Mouse (Mus musculus) intestine, embryonic 14.5 days (tissue): ENCODE measurements around the gene Hsd3b4. TPM values are rescaled to one million over a fixed set of nuclear protein-coding genes. Genes with fewer than 3 reads are reported as not detected.
"Not testable (repeated sequence)": the region's sequence is repeated elsewhere in the genome, so short reads cannot be mapped to it uniquely, and the experiment has no call there.

Source experiments
- ATAC-seq: fragments of 200-750 bp; cut with Nextera tagmentation; replicated peaks from 2 replicates; pipeline ENCODE4 v1.8.0; 2017; ENCODE audit warnings: low read depth, moderate number of reproducible peaks, moderate TSS enrichment, moderate library complexity; ENCODE audit not compliant: low FRiP score, low TSS enrichment
- DNase-seq: peaks from one replicate; pipeline ENCODE4 v3.0.0-alpha.2; 2018; ENCODE audit warnings: low spot score
- H3K27ac ChIP-seq: fragments of 300-500 bp; sonication (generic); 2 replicates; pipeline ENCODE4 v1.5.1; 2014; ENCODE audit warnings: low read depth, mild to moderate bottlenecking, control low read depth
- H3K27me3 ChIP-seq: fragments of 300-500 bp; sonication (generic); replicated peaks from 2 replicates; pipeline ENCODE4 v1.6.1; 2014; ENCODE audit warnings: low read length, control low read depth; ENCODE audit not compliant: control insufficient read depth, insufficient read depth
- H3K36me3 ChIP-seq: fragments of 300-500 bp; sonication (generic); 2 replicates; pipeline ENCODE4 v1.6.1; 2014; ENCODE audit warnings: low read length, control low read depth; ENCODE audit not compliant: control insufficient read depth, insufficient read depth
- H3K4me1 ChIP-seq: fragments of 300-500 bp; sonication (generic); replicated peaks from 2 replicates; pipeline ENCODE4 v1.6.1; 2014; ENCODE audit warnings: low read length, control low read depth, mixed read lengths; ENCODE audit not compliant: control insufficient read depth, insufficient read depth
- H3K4me2 ChIP-seq: fragments of 300-500 bp; sonication (generic); 2 replicates; pipeline ENCODE4 v1.6.1; 2014; ENCODE audit warnings: low read length
- H3K4me3 ChIP-seq: fragments of 300-500 bp; sonication (generic); 2 replicates; pipeline ENCODE4 v1.5.1; 2014; ENCODE audit warnings: low read depth, low read length, control low read depth, mixed read lengths
- H3K9ac ChIP-seq: fragments of 300-500 bp; sonication (generic); 2 replicates; pipeline ENCODE4 v1.6.1; 2014; ENCODE audit warnings: mild to moderate bottlenecking, low read length
- H3K9me3 ChIP-seq: fragments of 300-500 bp; sonication (generic); 2 replicates; pipeline ENCODE4 v1.6.1; 2016; ENCODE audit warnings: low read length, control low read depth; ENCODE audit not compliant: control insufficient read depth
- WGBS: fragments of 180-500 bp; shearing (Covaris S2); extraction: QIAGEN DNeasy Blood & Tissue Kit; methylation state at CpG from one replicate; pipeline ENCODE4 v1.1.7; 2014; 5-methylcytosine and 5-hydroxymethylcytosine counted together
- polyA plus RNA-seq: library from polyadenylated mRNA; unstranded; fragments of >200 nt; fragmentation: Nextera tagmentation; extraction: Ambion mirVana; gene quantifications from 2 replicates; pipeline ENCODE4 v1.2.1, GENCODE M21; 2014

Gene Hsd3b4
- polyA plus RNA-seq, 1 experiment from 2014 or later: not detected

DNA sequence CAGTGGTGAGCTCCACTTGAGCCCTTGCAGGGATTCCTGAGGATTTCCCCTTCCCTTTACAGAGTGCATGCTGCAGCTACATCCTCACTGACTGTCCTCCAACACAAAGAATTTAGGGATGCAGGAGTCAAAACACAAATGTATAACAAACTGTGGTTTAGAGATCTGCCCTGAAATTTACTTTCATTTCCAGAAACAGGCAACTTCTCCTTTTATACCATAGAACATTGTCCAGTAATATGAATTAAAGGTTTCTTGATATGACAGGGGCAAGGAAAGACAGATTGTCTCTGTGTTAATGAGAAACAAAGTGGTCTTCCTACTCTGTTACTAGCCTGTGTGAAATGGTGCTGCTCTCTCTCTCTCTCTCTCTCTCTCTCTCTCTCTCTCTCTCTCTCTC lies 12.9 kb downstream of the Hsd3b4 start:
- H3K4me1 ChIP-seq, H3K4me3 ChIP-seq, H3K27me3 ChIP-seq, H3K27ac ChIP-seq, DNase-seq, H3K36me3 ChIP-seq, H3K4me2 ChIP-seq, ATAC-seq, H3K9ac ChIP-seq, H3K9me3 ChIP-seq: not testable (repeated sequence)

DNA sequence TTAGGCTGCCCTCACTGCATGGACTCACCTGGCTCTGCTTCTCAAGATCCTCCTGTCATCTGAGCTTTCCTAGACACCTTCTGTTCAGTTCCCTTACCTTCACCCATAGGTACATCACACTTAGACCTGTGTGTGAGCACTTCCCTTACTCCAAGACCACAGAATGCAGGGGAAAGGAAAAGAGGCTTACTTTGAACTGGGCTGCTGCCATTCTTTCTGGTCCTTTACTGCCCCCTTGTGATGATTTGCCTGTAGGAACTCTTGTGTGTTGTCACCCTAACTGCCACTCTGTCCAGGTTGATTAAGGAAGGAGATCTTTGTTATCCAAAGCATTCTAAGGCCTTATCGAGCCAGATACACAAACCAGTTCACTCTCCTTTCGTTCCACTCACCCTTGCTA lies 13.6 kb downstream of the Hsd3b4 start:
- H3K9ac ChIP-seq, H3K36me3 ChIP-seq, H3K27ac ChIP-seq, H3K4me3 ChIP-seq, H3K9me3 ChIP-seq, H3K27me3 ChIP-seq, H3K4me2 ChIP-seq, DNase-seq, ATAC-seq, H3K4me1 ChIP-seq: not testable (repeated sequence)
- WGBS: no CpG with 5 or more reads among the region's 2 CpGs

DNA sequence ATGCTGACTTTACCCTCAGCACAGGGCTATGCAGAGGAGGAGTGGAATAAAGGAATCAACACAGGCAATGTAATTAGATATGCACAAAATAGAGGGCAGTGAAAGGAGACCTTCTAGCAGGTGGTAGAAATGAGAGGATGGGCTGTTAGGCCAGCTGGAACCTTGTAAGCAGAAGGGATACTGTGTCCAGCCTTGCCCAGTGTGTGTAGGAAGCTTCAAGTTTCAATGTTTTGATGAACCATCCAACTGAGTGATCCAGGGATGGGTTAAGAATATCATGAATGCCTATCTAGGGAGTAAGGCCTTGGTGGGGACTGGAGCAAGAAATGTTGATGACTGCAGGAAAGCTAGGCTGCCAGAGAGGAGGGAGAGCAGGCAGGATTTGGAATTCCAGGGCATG lies 15.3 kb downstream of the Hsd3b4 start:
- H3K4me1 ChIP-seq, H3K4me3 ChIP-seq, H3K9me3 ChIP-seq, ATAC-seq, H3K27ac ChIP-seq, H3K9ac ChIP-seq, H3K27me3 ChIP-seq, H3K36me3 ChIP-seq, H3K4me2 ChIP-seq, DNase-seq: not testable (repeated sequence)

DNA sequence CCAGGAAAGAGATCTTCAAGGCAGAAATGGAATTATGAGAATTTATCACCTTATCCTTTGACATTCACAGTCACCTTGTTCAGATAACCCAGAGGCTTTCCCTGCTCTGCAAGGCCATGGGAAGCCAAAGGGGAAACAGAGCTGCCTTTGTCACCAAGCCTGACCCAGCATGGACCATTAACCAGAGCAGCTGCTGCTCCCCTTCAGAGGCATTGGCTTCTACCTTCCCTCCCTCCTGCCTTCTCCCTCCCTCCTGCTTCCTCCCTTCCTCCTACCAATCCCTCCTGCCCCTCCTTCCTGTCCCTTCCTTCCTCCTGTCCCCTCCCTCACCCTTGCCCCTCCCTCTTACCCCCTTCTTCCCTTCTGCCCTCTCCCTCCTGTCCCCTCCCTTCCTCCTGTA lies 16.1 kb downstream of the Hsd3b4 start:
- not testable (repeated sequence) for DNase-seq, H3K4me1 ChIP-seq, H3K9ac ChIP-seq, H3K36me3 ChIP-seq, ATAC-seq, H3K4me3 ChIP-seq, H3K27me3 ChIP-seq, H3K27ac ChIP-seq, H3K9me3 ChIP-seq, H3K4me2 ChIP-seq

DNA sequence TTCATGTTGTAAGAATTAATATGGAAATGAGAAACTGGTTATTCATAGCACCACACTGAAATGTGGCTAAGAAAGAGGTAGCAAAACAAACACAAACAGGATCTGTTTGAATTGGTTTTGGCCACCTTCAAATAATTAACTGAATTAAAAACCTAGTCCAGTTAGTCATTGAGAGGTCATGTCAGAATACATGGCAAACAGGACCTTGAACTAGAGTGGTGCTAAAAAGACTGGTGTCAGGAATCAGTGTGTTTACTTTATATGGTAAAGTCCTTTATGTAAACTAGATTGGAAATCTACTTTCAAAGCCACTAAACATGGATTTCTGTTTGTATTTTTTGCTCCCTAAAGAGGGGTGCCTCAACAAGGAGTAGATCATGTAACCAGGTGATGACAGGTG lies 38.8 kb downstream of the Hsd3b4 start:
- H3K4me1 ChIP-seq, DNase-seq, H3K27me3 ChIP-seq, H3K4me3 ChIP-seq, H3K9ac ChIP-seq, H3K9me3 ChIP-seq, H3K4me2 ChIP-seq, ATAC-seq, H3K36me3 ChIP-seq, H3K27ac ChIP-seq: not testable (repeated sequence)

DNA sequence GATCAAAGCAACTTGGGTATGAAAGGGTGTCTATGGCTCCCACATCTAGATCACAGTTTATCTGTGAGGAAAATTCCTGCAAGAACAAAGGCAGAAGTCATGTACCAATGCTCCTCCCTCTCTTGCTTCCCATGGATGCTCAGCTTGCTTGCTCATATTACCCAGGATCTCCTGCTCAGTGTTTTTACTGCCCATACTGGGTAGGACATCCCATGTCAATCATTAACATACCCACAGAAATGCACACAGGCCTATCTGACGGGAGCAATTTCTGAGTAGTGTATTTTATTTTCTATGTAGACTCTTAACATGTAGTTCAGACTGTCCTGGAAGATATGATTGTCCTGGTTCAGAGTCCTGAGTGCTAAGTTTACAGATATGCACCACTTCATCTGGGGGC lies 39.3 kb downstream of the Hsd3b4 start:
- DNase-seq, H3K4me2 ChIP-seq, H3K27ac ChIP-seq, H3K36me3 ChIP-seq, H3K27me3 ChIP-seq, H3K9me3 ChIP-seq, H3K4me1 ChIP-seq, H3K9ac ChIP-seq, ATAC-seq, H3K4me3 ChIP-seq: not testable (repeated sequence)
- no CpG with 5 or more reads among the region's 1 CpGs for WGBS

DNA sequence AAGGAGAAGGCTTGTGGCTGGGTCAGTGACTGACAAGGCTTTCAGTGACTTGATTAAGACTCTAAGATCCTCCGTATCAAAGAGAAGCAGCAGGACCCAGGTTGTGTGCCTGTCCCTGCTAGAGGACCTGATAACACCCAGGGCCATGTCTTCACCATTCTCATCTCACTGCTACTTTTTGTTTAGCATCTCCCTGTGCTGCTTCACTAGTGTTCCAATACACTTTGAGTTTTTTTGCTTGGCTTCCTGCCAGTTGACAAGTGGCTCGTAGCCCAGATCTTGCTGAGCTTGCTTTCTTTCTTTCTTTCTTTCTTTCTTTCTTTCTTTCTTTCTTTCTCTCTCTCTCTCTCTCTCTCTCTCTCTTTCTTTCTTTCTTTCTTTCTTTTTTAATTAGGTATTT lies 41.0 kb downstream of the Hsd3b4 start:
- H3K9ac ChIP-seq, ATAC-seq, H3K27me3 ChIP-seq, H3K9me3 ChIP-seq, H3K36me3 ChIP-seq, H3K27ac ChIP-seq, H3K4me3 ChIP-seq, H3K4me1 ChIP-seq, H3K4me2 ChIP-seq, DNase-seq: not testable (repeated sequence)
- 71% methylated on average over 1 of the region's 2 CpGs for WGBS

DNA sequence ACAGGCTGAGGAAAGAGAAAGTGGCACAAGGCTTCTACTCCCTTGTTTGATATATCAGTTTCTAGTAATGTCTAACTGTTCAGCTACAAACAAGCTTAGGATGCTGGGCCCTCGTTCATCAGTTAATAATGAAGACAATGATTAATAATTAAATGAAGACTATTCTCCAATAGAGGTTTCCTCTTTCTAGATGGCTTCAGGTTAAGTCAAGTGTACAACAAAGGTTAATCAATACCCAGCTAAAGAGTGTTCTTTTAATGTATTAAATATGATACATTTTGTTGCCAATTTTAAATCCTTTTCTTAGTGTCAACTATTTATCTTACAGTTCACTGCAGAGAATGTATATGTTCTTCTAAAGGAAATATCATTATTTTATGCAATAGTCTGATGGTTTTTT lies 53.3 kb downstream of the Hsd3b4 start, which contains the start of gene Gm4450:
Gene Gm4450 (minus strand): TSS at position 101 of the 400 bp plus-strand sequence.
- ATAC-seq, DNase-seq: not testable (repeated sequence)
- WGBS: no CpG with 5 or more reads among the region's 1 CpGs

DNA sequence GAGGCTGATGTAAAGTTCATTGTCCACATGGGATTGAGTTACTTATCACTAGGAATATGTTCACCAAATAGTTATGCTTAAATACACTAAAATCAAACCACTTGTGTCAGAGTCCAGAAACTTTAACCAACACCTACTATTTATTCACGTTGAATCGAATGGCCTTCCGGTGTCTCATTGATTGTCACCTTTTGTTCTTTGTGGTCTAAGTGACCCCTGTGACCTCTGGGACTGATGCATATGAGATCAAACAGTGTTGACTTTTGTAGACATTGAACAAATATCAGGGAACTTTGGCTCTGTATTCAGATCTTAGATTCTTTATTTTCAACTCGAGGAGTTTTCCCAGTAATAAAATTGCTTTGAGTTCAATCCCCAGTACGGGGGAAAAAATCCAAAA lies 56.5 kb downstream of the Hsd3b4 start:
- H3K9ac ChIP-seq, H3K4me3 ChIP-seq, H3K27me3 ChIP-seq, DNase-seq, H3K9me3 ChIP-seq, H3K36me3 ChIP-seq, H3K4me1 ChIP-seq, ATAC-seq, H3K4me2 ChIP-seq, H3K27ac ChIP-seq: not testable (repeated sequence)
- 78% methylated on average over 4 of the region's 5 CpGs for WGBS

More for the DNA sequence above, 53.3 kb downstream of the Hsd3b4 start, which contains the start of gene Gm4450:
- H3K4me2 ChIP-seq, H3K4me1 ChIP-seq, H3K9ac ChIP-seq, H3K36me3 ChIP-seq, H3K4me3 ChIP-seq, H3K27ac ChIP-seq, H3K27me3 ChIP-seq, H3K9me3 ChIP-seq: not testable (repeated sequence)
